Mouse (Mus musculus) hindbrain, embryonic 13.5 days (tissue): ENCODE data around the gene Spata45. TPM values are rescaled to one million over a fixed set of nuclear protein-coding genes. Genes with fewer than 3 reads are reported as not detected.
"Not testable (repeated sequence)": the region's sequence is repeated elsewhere in the genome, so short reads cannot be mapped to it uniquely, and the experiment has no call there.

Experiments
- ATAC-seq: fragments of 200-750 bp; cut with Nextera tagmentation; 2 replicates; pipeline ENCODE4 v1.8.0; 2017; ENCODE audit warnings: moderate TSS enrichment; ENCODE audit not compliant: low FRiP score
- H3K27ac ChIP-seq: fragments of 300-500 bp; sonication (generic); 2 replicates; pipeline ENCODE4 v1.5.1; 2015; ENCODE audit warnings: inconsistent platforms, mild to moderate bottlenecking, moderate library complexity
- H3K27me3 ChIP-seq: fragments of 300-500 bp; sonication (generic); 2 replicates; pipeline ENCODE4 v1.6.1; 2015; ENCODE audit warnings: mild to moderate bottlenecking, inconsistent platforms
- H3K36me3 ChIP-seq: fragments of 300-500 bp; sonication (generic); 2 replicates; pipeline ENCODE4 v1.6.1; 2015; ENCODE audit warnings: mild to moderate bottlenecking, inconsistent platforms
- H3K4me1 ChIP-seq: fragments of 300-500 bp; sonication (generic); replicated peaks from 2 replicates; pipeline ENCODE4 v1.6.1; 2015; ENCODE audit warnings: inconsistent platforms
- H3K4me2 ChIP-seq: fragments of 300-500 bp; sonication (generic); 2 replicates; pipeline ENCODE4 v1.6.1; 2015; ENCODE audit warnings: inconsistent platforms, mild to moderate bottlenecking, moderate library complexity
- H3K4me3 ChIP-seq: fragments of 300-500 bp; sonication (generic); 2 replicates; pipeline ENCODE4 v1.5.1; 2015; ENCODE audit warnings: mild to moderate bottlenecking, inconsistent platforms
- H3K9ac ChIP-seq: fragments of 300-500 bp; sonication (generic); 2 replicates; pipeline ENCODE4 v1.6.1; 2015; ENCODE audit warnings: mild to moderate bottlenecking, inconsistent platforms
- H3K9me3 ChIP-seq: fragments of 300-500 bp; sonication (generic); 2 replicates; pipeline ENCODE4 v1.6.1; 2016; ENCODE audit warnings: inconsistent platforms
- WGBS: fragments of 180-500 bp; shearing (Covaris S2); methylation state at CpG from one replicate; pipeline ENCODE4 v1.1.7; 2015; 5-methylcytosine and 5-hydroxymethylcytosine counted together
- polyA plus RNA-seq: library from polyadenylated mRNA; unstranded; fragments of >200 nt; fragmentation: Nextera tagmentation; extraction: Ambion mirVana; gene quantifications from 2 replicates; pipeline ENCODE4 v1.2.1, GENCODE M21; 2015

Spata45 gene
- polyA plus RNA-seq, 1 experiment from 2014 or later, result not detected

- no peak for ATAC-seq
- no peak overlapping the region for H3K27ac ChIP-seq
- H3K9ac ChIP-seq, result no peak overlapping the region
- H3K4me1 ChIP-seq, result peaks cover 20% of the 10 kb centered on the region
- no peaks in the 10 kb centered on the region for H3K9me3 ChIP-seq
- peaks cover 10% of the 10 kb centered on the region for H3K36me3 ChIP-seq
- H3K4me3 ChIP-seq, result no peak overlapping the region
- H3K27me3 ChIP-seq, result no peaks in the 10 kb centered on the region
- no peak overlapping the region for H3K4me2 ChIP-seq
- 87% methylated on average over 2 of the region's 2 CpGs for WGBS
Observed at GRCm38 (mm10) chr1:191023140-191023539, 13.3 kb upstream of the Spata45 start.

GRCm38 (mm10) chr1:191023806-191024205 lies 12.6 kb upstream of the Spata45 start:
- WGBS, result 93% methylated on average over 6 of the region's 6 CpGs
- not testable (repeated sequence) for H3K9me3 ChIP-seq, H3K4me3 ChIP-seq, H3K27me3 ChIP-seq, H3K4me2 ChIP-seq, H3K27ac ChIP-seq, H3K9ac ChIP-seq, ATAC-seq
- H3K4me1 ChIP-seq, result peaks cover 20% of the 10 kb centered on the region
- peaks cover 10% of the 10 kb centered on the region for H3K36me3 ChIP-seq

GRCm38 (mm10) chr1:191025016-191026012 lies 11.1 kb upstream of the Spata45 start:
- H3K4me2 ChIP-seq, result peak overlapping the region; percentile 98
- peak; percentile 67 for ATAC-seq
- peak overlapping the region; percentile 88 for H3K9ac ChIP-seq
- H3K4me3 ChIP-seq, result peak overlapping the region; percentile 80
- H3K36me3 ChIP-seq, result peaks cover 7% of the 10 kb centered on the region
- no peaks in the 10 kb centered on the region for H3K9me3 ChIP-seq
- WGBS, result 2% methylated on average over 51 of the region's 69 CpGs
- no peaks in the 10 kb centered on the region for H3K27me3 ChIP-seq
- H3K4me1 ChIP-seq, result peaks cover 20% of the 10 kb centered on the region
- H3K27ac ChIP-seq, result peak overlapping the region; percentile 92

- Histone ChIP-seq H3K9ac (peak within 1 kb of the TSS; percentile 88), H3K4me1 (peaks cover 20% of the 10 kb centered on the region), H3K4me3 (peak within 1 kb of the TSS; percentile 80), H3K9me3 (no peaks in the 10 kb centered on the region), H3K36me3 (peaks cover 7% of the 10 kb centered on the region), H3K4me2 (peak within 1 kb of the TSS; percentile 98), H3K27ac (peak within 1 kb of the TSS; percentile 95), H3K27me3 (no peaks in the 10 kb centered on the region)
- peak; percentile 99 for ATAC-seq
- WGBS, result under 1% methylated on average over 49 of the region's 50 CpGs
Observed at GRCm38 (mm10) chr1:191026021-191026713, 10.3 kb upstream of the Spata45 start, which contains the start of gene Flvcr1. Flvcr1 (minus strand) TSS chr1:191026158.

GRCm38 (mm10) chr1:191030182-191030581 lies 6.3 kb upstream of the Spata45 start:
- Histone ChIP-seq H3K9ac (no peak overlapping the region), H3K4me2 (no peak overlapping the region), H3K4me1 (peaks cover 11% of the 10 kb centered on the region), H3K9me3 (no peaks in the 10 kb centered on the region), H3K36me3 (no peaks in the 10 kb centered on the region), H3K27ac (no peak overlapping the region), H3K27me3 (no peaks in the 10 kb centered on the region), H3K4me3 (no peak overlapping the region)
- 63% methylated on average over 10 of the region's 10 CpGs for WGBS
- ATAC-seq, result no peak

- not testable (repeated sequence) for ATAC-seq, H3K4me1 ChIP-seq, H3K4me3 ChIP-seq, H3K36me3 ChIP-seq, H3K9ac ChIP-seq, H3K27me3 ChIP-seq, H3K27ac ChIP-seq, H3K4me2 ChIP-seq, H3K9me3 ChIP-seq
- 84% methylated on average over 6 of the region's 6 CpGs for WGBS
Observed at GRCm38 (mm10) chr1:191030922-191031425, 5.5 kb upstream of the Spata45 start.

GRCm38 (mm10) chr1:191035649-191036048 lies 790 bp upstream of the Spata45 start:
- no peaks in the 10 kb centered on the region for H3K27me3 ChIP-seq
- no peaks in the 10 kb centered on the region for H3K9me3 ChIP-seq
- no peaks in the 10 kb centered on the region for H3K36me3 ChIP-seq
- no peak for ATAC-seq
- H3K4me2 ChIP-seq, result no peak overlapping the region
- no peak overlapping the region for H3K9ac ChIP-seq
- no peak overlapping the region for H3K4me3 ChIP-seq
- 33% methylated on average over 4 of the region's 4 CpGs for WGBS
- H3K4me1 ChIP-seq, result no peaks in the 10 kb centered on the region
- no peak overlapping the region for H3K27ac ChIP-seq

- no peak overlapping the region for H3K4me3 ChIP-seq
- H3K27ac ChIP-seq, result no peak overlapping the region
- no peaks in the 10 kb centered on the region for H3K36me3 ChIP-seq
- no peaks in the 10 kb centered on the region for H3K27me3 ChIP-seq
- no peak overlapping the region for H3K4me2 ChIP-seq
- no peak overlapping the region for H3K9ac ChIP-seq
- no peak for ATAC-seq
- 92% methylated on average over 4 of the region's 4 CpGs for WGBS
- H3K4me1 ChIP-seq, result no peaks in the 10 kb centered on the region
- no peaks in the 10 kb centered on the region for H3K9me3 ChIP-seq
Observed at GRCm38 (mm10) chr1:191037999-191038398, 1.6 kb downstream of the Spata45 start.

- Histone ChIP-seq H3K36me3 (no peaks in the 10 kb centered on the region), H3K27me3 (no peaks in the 10 kb centered on the region), H3K9me3 (no peaks in the 10 kb centered on the region), H3K9ac (no peak overlapping the region), H3K27ac (no peak overlapping the region), H3K4me3 (no peak overlapping the region), H3K4me1 (no peaks in the 10 kb centered on the region), H3K4me2 (no peak overlapping the region)
- ATAC-seq, result no peak
Observed at GRCm38 (mm10) chr1:191041352-191041751, 4.9 kb downstream of the Spata45 start.

- Histone ChIP-seq H3K9me3 (no peaks in the 10 kb centered on the region), H3K4me3 (no peak overlapping the region), H3K4me1 (no peaks in the 10 kb centered on the region), H3K9ac (no peak overlapping the region), H3K27me3 (no peaks in the 10 kb centered on the region), H3K27ac (no peak overlapping the region), H3K36me3 (no peaks in the 10 kb centered on the region), H3K4me2 (no peak overlapping the region)
- no peak for ATAC-seq
- WGBS, result 90% methylated on average over 5 of the region's 5 CpGs
Observed at GRCm38 (mm10) chr1:191042106-191042505, 5.7 kb downstream of the Spata45 start.

- no peak overlapping the region for H3K27ac ChIP-seq
- WGBS, result 87% methylated on average over 3 of the region's 3 CpGs
Observed at GRCm38 (mm10) chr1:191042688-191043087, 6.2 kb downstream of the Spata45 start.

GRCm38 (mm10) chr1:191045264-191045663 lies 8.8 kb downstream of the Spata45 start:
- ATAC-seq, result no peak
- Histone ChIP-seq H3K27ac (no peak overlapping the region), H3K9ac (no peak overlapping the region), H3K9me3 (no peaks in the 10 kb centered on the region), H3K4me3 (no peak overlapping the region), H3K36me3 (no peaks in the 10 kb centered on the region), H3K4me1 (no peaks in the 10 kb centered on the region), H3K27me3 (no peaks in the 10 kb centered on the region), H3K4me2 (no peak overlapping the region)
- WGBS, result 94% methylated on average over 2 of the region's 2 CpGs

More at GRCm38 (mm10) chr1:191042688-191043087, 6.2 kb downstream of the Spata45 start:
- no peak for ATAC-seq
- Histone ChIP-seq H3K4me2 (no peak overlapping the region), H3K27me3 (no peaks in the 10 kb centered on the region), H3K9ac (no peak overlapping the region), H3K9me3 (no peaks in the 10 kb centered on the region), H3K4me3 (no peak overlapping the region), H3K4me1 (no peaks in the 10 kb centered on the region), H3K36me3 (no peaks in the 10 kb centered on the region)
